Mouse (Mus musculus) cortical plate, adult 2 months (tissue): ENCODE results near the gene Tango2.

Experiments
- CTCF ChIP-seq: fragments of 200-500 bp; IDR thresholded peaks from 2 replicates; pipeline ENCODE4 v1.5.1; 2011; ENCODE audit warnings: mild to moderate bottlenecking, control low read depth, low read length; ENCODE audit not compliant: insufficient read depth; ENCODE audit errors: extremely low read depth
- POLR2A ChIP-seq: fragments of 200-500 bp; IDR thresholded peaks from 2 replicates; pipeline ENCODE4 v1.6.1; 2011; ENCODE audit warnings: mild to moderate bottlenecking, low read length, control low read depth; ENCODE audit not compliant: insufficient read depth; ENCODE audit errors: extremely low read depth

- TF ChIP-seq POLR2A: no peak
- TF ChIP-seq CTCF: no peak
These were observed 82.9 kb downstream of the Tango2 start for GRCm38 (mm10) chr16:18265024-18265423.
